Mouse (Mus musculus) liver, embryonic 18 days (tissue): ENCODE results near the gene 2510002D24Rik. TPM values are rescaled to one million over a fixed set of nuclear protein-coding genes. Genes with fewer than 3 reads are reported as not detected.

Experiments
- polyA plus RNA-seq: library from polyadenylated mRNA; depleted of rRNA; stranded (reverse); fragments of >200 nt; gene quantifications from 2 replicates; pipeline ENCODE4 v1.2.3, GENCODE M21; 2012; rRNA removed

2510002D24Rik gene
- 24.4 and 27.4 TPM in 2 replicates for polyA plus RNA-seq

DNA sequence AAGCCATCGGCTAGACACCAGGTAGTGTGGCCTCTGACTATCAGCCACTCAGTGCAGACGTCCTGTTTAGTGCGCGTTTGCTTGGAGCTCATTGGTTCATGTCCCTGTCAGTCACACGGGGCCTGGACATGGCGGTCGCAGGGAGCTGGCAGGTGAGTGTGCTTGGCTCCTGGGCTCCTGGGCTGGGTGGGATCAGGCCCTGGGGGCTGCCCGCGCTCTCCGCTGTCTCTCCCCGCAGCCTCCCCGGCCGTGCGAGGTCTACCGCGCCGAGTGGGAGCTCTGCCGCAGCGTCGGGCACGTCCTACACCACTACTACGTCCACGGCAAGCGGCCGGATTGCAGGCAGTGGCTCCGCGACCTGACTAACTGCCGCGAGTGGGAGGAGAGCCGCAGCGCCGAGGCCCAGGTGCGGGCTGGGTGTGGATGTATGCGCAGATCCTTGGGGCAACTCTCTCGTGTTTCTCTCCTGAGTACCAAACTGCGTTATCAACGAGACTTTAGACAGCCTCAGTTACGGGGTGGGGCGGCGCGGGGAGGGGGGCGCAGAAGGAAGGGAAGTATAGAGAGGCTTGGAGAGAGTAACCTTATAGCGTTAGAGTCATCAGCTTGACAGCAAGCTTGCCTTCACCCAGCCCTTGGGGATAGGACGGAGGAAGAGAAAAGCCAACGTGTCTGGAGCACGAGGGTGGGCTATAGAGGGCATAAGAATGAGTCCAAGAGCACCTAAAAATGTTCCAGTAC is at the start of gene 2510002D24Rik, which contains the start of gene Gm28539:
Gene 2510002D24Rik, plus strand, starts transcription at position 111 of the 741 bp plus-strand sequence.
Gene Gm28539, plus strand, starts transcription at position 117 of the 741 bp plus-strand sequence.

DNA sequence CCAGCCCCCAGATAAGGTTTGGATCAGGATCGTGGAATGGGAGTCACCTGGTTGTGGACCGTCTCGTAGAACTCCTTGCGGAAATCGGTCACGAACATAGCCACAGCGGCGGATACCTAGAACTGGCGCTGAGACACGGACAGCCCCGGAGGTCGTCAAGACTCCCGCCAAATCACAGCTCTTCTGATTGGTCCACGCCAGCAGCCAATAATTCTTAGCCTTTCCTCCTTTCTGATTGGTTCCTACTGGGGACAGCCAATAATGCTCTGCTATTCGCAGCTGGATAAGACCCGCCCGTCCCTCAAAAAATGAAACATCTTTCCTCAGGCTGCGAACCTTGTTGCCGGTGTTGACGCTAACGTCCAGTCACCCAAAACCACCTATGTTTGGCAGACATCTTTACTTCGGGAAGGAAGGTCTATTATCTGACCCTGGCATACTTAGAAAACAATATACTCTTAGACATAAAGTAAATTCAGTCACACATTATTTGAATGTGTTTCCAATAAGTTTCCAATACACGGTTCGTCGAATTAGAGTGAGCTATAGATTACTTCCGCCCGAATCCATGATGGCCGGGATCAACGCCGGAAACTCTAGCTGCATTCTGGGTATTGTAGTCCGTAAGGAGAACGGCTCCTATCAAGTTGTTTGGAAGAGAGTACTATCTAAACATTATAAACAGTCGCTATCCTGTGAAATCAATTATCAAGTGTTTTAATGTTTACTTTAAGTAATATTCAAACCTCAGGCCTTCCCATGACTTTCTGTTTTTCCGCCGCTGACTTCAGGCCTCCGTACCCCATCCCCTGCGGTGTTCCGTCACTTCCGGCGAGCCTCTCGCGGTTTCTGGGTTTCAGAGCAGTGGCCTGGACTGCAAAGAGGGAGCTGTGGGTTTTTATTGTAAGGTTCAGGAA is 24.7 kb upstream of the 2510002D24Rik start, which contains the start of the genes Ufd1 and Cdc45:
Gene Ufd1, plus strand, starts transcription at position 312 of the 917 bp plus-strand sequence.
Gene Cdc45, minus strand, starts transcription at position 520 of the 917 bp plus-strand sequence.

DNA sequence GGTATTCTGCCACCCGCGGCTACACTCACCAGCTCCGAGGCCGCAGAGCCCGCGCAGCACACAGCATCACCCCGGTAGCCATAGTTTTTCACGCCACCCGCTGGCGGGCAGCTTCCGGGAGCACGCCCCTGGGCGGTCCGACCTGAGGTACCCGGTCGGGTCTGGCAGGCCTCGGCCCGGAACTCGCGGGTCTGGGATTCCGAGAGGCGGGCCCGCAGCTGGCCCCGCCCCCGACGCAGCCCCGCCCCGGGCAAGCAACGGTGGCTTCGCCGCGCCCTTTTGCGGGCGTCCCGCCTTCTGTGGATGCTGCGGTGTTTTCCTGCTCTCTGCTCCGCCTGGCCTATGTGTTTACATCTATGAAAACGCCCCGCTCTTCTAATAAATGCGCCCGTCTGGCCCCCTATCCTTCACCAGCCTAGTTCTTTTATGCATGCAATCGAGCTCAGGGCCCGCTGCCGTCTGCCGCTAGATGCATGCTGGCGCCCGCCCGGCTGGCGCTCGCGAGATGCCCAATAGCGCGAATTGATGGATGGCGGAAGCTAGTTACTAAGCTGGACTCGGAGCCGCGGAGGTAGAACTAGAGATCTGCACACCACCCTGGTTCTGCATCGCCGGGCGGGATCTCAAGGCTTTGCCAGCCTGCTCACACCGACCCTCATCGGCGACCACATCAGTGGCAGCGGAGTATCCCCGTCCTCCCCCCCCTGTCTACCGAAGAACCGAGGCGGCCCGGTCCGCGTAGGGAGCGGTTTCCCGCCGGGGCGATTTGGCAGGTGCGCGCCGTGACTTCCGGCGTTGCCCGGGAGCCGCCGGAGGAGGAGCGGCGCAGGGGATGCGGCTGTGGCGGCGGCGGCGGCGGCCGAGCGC is 40.3 kb downstream of the 2510002D24Rik start, which contains the start of the genes Mrpl40 and Hira:
Gene Mrpl40, minus strand, starts transcription at position 421 of the 867 bp plus-strand sequence.
Gene Hira, plus strand, starts transcription at position 596 of the 867 bp plus-strand sequence.

Other genes with a start within 250 kb of the 2510002D24Rik start
- 0.01 and 0.03 TPM in 2 replicates for gene Tbx1, start 245.9 kb upstream of the 2510002D24Rik start, polyA plus RNA-seq
- gene Gp1bb, start 214.2 kb upstream of the 2510002D24Rik start, polyA plus RNA-seq: 15.4 and 16.2 TPM in 2 replicates
- gene Gm49601, start 210.2 kb upstream of the 2510002D24Rik start, polyA plus RNA-seq: 1.5 and 2.4 TPM in 2 replicates
- gene Sept5, start 206.6 kb upstream of the 2510002D24Rik start, polyA plus RNA-seq: 6.6 and 9.4 TPM in 2 replicates
- 11.6 and 12.1 TPM in 2 replicates for gene Cldn5, start 59.7 kb upstream of the 2510002D24Rik start, polyA plus RNA-seq
- gene Ufd1, start 24.8 kb upstream of the 2510002D24Rik start, polyA plus RNA-seq: 17.8 and 19.1 TPM in 2 replicates
- gene Cdc45, start 24.6 kb upstream of the 2510002D24Rik start, polyA plus RNA-seq: 22.8 and 24.2 TPM in 2 replicates
- not detected in 2 replicates for gene Gm28539, start within 50 bp of the 2510002D24Rik start, polyA plus RNA-seq
- gene Mrpl40, start 40.3 kb downstream of the 2510002D24Rik start, polyA plus RNA-seq: 15.7 and 17.9 TPM in 2 replicates
- 14.0 and 16.1 TPM in 2 replicates for gene Hira, start 40.5 kb downstream of the 2510002D24Rik start, polyA plus RNA-seq